Mouse (Mus musculus) heart, embryonic 10.5 days (tissue): Measurements from ENCODE around the gene Exoc3l. TPM values are rescaled to one million over a fixed set of nuclear protein-coding genes. Genes with fewer than 3 reads are reported as not detected.

ENCODE experiments used
- DNase-seq: peaks from one replicate; pipeline ENCODE4 v3.0.0-alpha.2; 2017; ENCODE audit warnings: low spot score
- H3K27ac ChIP-seq: fragments of 300-500 bp; sonication (generic); 2 replicates; pipeline ENCODE4 v1.5.1; 2016; ENCODE audit warnings: mild to moderate bottlenecking
- H3K27me3 ChIP-seq: fragments of 300-500 bp; sonication (generic); 2 replicates; pipeline ENCODE4 v1.6.1; 2016; ENCODE audit warnings: mild to moderate bottlenecking; ENCODE audit not compliant: poor library complexity, insufficient read depth, severe bottlenecking
- H3K36me3 ChIP-seq: fragments of 300-500 bp; sonication (generic); 2 replicates; pipeline ENCODE4 v1.6.1; 2016; ENCODE audit warnings: mild to moderate bottlenecking, moderate library complexity
- H3K4me1 ChIP-seq: fragments of 300-500 bp; sonication (generic); 2 replicates; pipeline ENCODE4 v1.6.1; 2016; ENCODE audit warnings: mild to moderate bottlenecking
- H3K4me3 ChIP-seq: fragments of 300-500 bp; sonication (generic); 2 replicates; pipeline ENCODE4 v1.5.1; 2016; ENCODE audit warnings: mild to moderate bottlenecking, moderate library complexity
- H3K9me3 ChIP-seq: fragments of 300-500 bp; sonication (generic); 2 replicates; pipeline ENCODE4 v1.6.1; 2016; ENCODE audit warnings: mild to moderate bottlenecking, moderate library complexity
- WGBS: fragments of 180-500 bp; shearing (Covaris S2); methylation state at CpG from one replicate; pipeline ENCODE4 v1.1.7; 2016; 5-methylcytosine and 5-hydroxymethylcytosine counted together
- polyA plus RNA-seq: library from polyadenylated mRNA; unstranded; fragments of >200 nt; fragmentation: Nextera tagmentation; extraction: Ambion mirVana; gene quantifications from 2 replicates; pipeline ENCODE4 v1.2.1, GENCODE M21; 2016

The Exoc3l gene
- polyA plus RNA-seq, 1 experiment from 2014 or later: 16.7 TPM

- H3K9me3 ChIP-seq: no peaks in the 10 kb centered on the region
- H3K27me3 ChIP-seq: no peaks in the 10 kb centered on the region
- peaks cover 79% of the 10 kb centered on the region for H3K36me3 ChIP-seq
- DNase-seq: no peak
- H3K27ac ChIP-seq: no peak overlapping the region
- no peak overlapping the region for H3K4me3 ChIP-seq
- 77% methylated on average over 15 of the region's 15 CpGs for WGBS
- peaks cover 42% of the 10 kb centered on the region for H3K4me1 ChIP-seq
Observed at GRCm38 (mm10) chr8:105309142-105309847, 13.4 kb upstream of the Exoc3l start.

GRCm38 (mm10) chr8:105308428-105308827 lies 12.5 kb upstream of the Exoc3l start:
- Histone ChIP-seq H3K36me3 (peaks cover 80% of the 10 kb centered on the region), H3K27me3 (no peaks in the 10 kb centered on the region), H3K4me1 (peaks cover 42% of the 10 kb centered on the region), H3K9me3 (no peaks in the 10 kb centered on the region), H3K27ac (no peak overlapping the region), H3K4me3 (no peak overlapping the region)
- WGBS: 91% methylated on average over 10 of the region's 10 CpGs
- no peak for DNase-seq

GRCm38 (mm10) chr8:105307670-105308069 lies 11.8 kb upstream of the Exoc3l start:
- no peak for DNase-seq
- Histone ChIP-seq H3K4me3 (no peak overlapping the region), H3K4me1 (peaks cover 42% of the 10 kb centered on the region), H3K27me3 (no peaks in the 10 kb centered on the region), H3K27ac (no peak overlapping the region), H3K9me3 (no peaks in the 10 kb centered on the region), H3K36me3 (peaks cover 79% of the 10 kb centered on the region)
- 93% methylated on average over 13 of the region's 13 CpGs for WGBS

DNA sequence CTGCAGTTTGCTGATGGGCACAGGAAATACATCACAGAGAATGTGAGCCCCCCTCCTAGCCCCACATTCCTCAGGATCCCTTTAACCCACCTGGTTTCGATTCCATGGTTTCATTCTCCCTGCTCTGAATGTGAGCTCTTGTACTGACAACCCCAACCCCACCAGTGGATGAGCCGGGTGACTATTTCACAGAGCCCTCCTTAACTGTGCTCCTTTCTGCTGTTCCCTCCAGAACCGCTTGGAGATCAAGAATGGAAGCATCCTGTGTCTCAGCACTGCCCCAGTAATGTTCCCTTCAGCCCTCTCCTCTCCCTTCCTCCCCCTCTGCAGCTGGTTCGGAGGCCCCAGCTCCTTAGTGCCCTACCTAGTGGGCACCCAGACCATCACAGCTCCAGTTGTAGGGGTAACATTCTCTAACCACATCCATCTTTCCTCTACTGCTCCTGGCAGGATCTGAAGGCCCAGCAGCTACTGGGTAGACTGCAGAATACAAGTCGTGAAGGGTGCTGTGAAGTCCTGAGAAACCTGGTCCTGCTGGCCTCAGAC lies 10.3 kb upstream of the Exoc3l start:
- Histone ChIP-seq H3K27ac (peak overlapping the region; percentile 88), H3K27me3 (no peaks in the 10 kb centered on the region), H3K4me3 (peak overlapping the region; percentile 61), H3K9me3 (no peaks in the 10 kb centered on the region), H3K4me1 (peaks cover 42% of the 10 kb centered on the region), H3K36me3 (peaks cover 78% of the 10 kb centered on the region)
- no peak for DNase-seq
- 48% methylated on average over 5 of the region's 5 CpGs for WGBS

- WGBS: 6% methylated on average over 26 of the region's 30 CpGs
- H3K9me3 ChIP-seq: no peaks in the 10 kb centered on the region
- H3K27me3 ChIP-seq: no peaks in the 10 kb centered on the region
Observed at GRCm38 (mm10) chr8:105305211-105306145, 9.6 kb upstream of the Exoc3l start, which contains the start of gene Elmo3. Elmo3 (plus strand) TSS chr8:105305601.

DNA sequence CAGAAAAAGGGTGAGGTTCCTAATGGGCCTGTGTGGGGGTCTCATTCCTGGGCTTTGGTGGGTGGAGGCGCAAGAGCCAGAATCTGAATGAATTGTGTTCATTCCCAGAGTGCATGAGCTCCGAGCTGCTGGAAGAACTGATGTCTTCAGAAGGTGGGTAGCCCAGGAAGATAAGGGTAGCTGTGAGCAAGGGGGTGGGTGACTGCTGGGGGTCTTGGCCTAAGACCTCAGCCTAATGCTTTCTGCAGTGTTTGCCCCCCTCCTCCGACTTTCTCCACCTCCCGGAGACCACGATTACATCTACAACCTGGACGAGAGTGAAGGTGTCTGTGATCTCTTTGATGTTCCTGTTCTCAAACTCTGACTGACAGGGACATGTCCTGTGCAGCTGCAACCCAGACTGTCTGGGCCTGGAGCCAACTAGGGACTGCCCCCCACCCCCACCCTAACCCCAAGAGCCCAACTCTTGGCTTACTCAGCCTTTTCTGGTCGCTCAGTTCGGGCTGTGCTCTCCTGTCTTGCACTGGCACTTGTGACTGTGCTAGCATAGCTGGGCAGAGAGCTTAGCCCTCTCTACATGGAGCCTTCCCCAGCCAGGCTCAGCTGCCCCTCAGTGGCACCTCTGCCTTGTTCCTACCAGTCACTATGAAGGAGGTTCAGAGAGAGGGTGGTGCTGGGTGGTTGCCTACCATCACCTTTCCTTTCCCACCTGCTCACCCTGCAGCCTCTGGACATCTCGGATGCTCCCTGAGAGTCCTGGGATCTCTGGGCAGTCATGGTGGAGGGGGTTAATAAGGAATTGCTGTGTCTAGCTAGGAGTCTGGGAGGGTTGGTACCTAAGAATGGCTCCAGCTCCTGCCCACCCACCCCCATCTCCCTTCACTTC lies 8.7 kb upstream of the Exoc3l start:
- peak overlapping the region; percentile 13; the same call in 1 of the 2 replicates for H3K4me3 ChIP-seq
- no peaks in the 10 kb centered on the region for H3K9me3 ChIP-seq
- H3K27me3 ChIP-seq: no peaks in the 10 kb centered on the region
- peaks cover 48% of the 10 kb centered on the region for H3K4me1 ChIP-seq
- 62% methylated on average over 9 of the region's 9 CpGs for WGBS
- peak overlapping the region; percentile 56; the same call in 1 of the 2 replicates for H3K27ac ChIP-seq
- H3K36me3 ChIP-seq: peaks cover 81% of the 10 kb centered on the region
- no peak for DNase-seq

More at GRCm38 (mm10) chr8:105305211-105306145, 9.6 kb upstream of the Exoc3l start, which contains the start of gene Elmo3:
- Histone ChIP-seq H3K4me1 (peaks cover 42% of the 10 kb centered on the region), H3K36me3 (peaks cover 81% of the 10 kb centered on the region), H3K4me3 (peak within 1 kb of the TSS; percentile 61), H3K27ac (peak within 1 kb of the TSS; percentile 88)
- peak; percentile 87 for DNase-seq

GRCm38 (mm10) chr8:105303874-105304273 lies 8.0 kb upstream of the Exoc3l start:
- Histone ChIP-seq H3K9me3 (no peaks in the 10 kb centered on the region), H3K4me1 (peaks cover 47% of the 10 kb centered on the region), H3K36me3 (peaks cover 78% of the 10 kb centered on the region), H3K27ac (peak overlapping the region; percentile 56; the same call in 1 of the 2 replicates), H3K4me3 (no peak overlapping the region), H3K27me3 (no peaks in the 10 kb centered on the region)
- 78% methylated on average over 9 of the region's 9 CpGs for WGBS
- no peak for DNase-seq

DNA sequence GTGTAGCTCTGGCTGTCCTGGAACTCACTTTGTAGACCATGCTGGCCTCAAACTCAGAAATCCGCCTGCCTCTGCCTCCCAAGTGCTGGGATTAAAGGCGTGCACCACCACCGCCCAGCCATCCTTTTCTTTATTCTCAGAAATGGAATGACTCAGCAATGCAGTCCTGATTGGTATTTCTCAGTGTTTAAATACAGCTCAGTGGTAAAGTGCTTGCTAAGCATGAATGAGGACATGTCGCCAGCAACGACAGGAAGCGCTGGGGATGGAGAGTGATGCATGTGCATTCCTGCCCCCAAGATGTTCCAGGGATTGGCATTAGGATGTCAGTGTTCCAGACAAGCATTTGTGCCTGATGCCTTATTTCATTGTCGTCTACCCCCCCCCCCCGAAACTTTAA lies 7.5 kb upstream of the Exoc3l start:
- no peak overlapping the region for H3K4me3 ChIP-seq
- no peaks in the 10 kb centered on the region for H3K27me3 ChIP-seq
- no peak overlapping the region for H3K27ac ChIP-seq
- H3K9me3 ChIP-seq: no peaks in the 10 kb centered on the region
- no peak for DNase-seq
- peaks cover 52% of the 10 kb centered on the region for H3K4me1 ChIP-seq
- 90% methylated on average over 8 of the region's 8 CpGs for WGBS
- H3K36me3 ChIP-seq: peaks cover 78% of the 10 kb centered on the region

- no peak for DNase-seq
- H3K36me3 ChIP-seq: peaks cover 62% of the 10 kb centered on the region
- peaks cover 11% of the 10 kb centered on the region for H3K27me3 ChIP-seq
- peak overlapping the region; percentile 0; the same call in 1 of the 2 replicates for H3K4me3 ChIP-seq
- no peak overlapping the region for H3K27ac ChIP-seq
- H3K9me3 ChIP-seq: no peaks in the 10 kb centered on the region
- peaks cover 50% of the 10 kb centered on the region for H3K4me1 ChIP-seq
- WGBS: 86% methylated on average over 8 of the region's 8 CpGs
Observed at GRCm38 (mm10) chr8:105299962-105300361, 4.1 kb upstream of the Exoc3l start.

GRCm38 (mm10) chr8:105298351-105299252 lies 2.7 kb upstream of the Exoc3l start:
- peaks cover 39% of the 10 kb centered on the region for H3K4me1 ChIP-seq
- H3K27me3 ChIP-seq: peaks cover 19% of the 10 kb centered on the region
- peak overlapping the region; percentile 90 for H3K27ac ChIP-seq
- H3K4me3 ChIP-seq: peak overlapping the region; percentile 78
- 53% methylated on average over 18 of the region's 18 CpGs for WGBS
- H3K36me3 ChIP-seq: peaks cover 49% of the 10 kb centered on the region
- DNase-seq: peak; percentile 75
- H3K9me3 ChIP-seq: no peaks in the 10 kb centered on the region

DNA sequence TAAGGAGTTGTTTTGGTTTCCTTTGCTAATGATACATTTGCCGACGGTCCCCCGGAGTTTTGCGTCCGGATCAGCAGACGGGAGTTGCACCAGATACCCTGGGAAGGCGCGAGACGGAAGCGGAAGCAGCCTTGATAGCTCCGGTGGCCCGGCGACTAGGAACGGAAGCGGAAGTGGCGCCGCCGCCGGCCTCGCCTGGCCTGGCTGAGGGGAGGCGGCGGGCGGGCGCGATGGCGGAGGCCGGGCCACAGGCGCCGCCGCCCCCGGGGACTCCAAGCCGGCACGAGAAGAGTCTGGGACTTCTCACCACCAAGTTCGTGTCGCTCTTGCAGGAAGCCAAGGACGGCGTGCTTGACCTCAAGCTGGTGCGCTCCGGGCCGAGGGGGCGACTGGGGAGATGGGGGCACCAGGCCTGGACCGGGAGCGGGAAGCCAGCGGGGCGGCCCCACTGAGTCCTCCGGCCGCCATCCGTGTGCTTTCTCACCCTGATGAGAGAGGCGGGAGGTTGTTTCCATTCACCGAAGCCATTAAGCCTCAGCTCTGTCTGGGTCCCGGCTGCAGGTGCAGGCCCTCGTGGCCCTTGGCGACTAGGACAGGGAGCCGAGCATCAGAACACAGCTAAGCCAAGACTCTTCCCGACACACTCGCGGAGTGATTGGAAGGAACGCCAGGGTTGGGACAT lies 1.8 kb upstream of the Exoc3l start, which contains the start of gene E2f4:
E2f4 (plus strand) TSS at position 153 of the 682 bp plus-strand sequence.
- H3K27ac ChIP-seq: peak within 1 kb of the TSS; percentile 90
- peaks cover 41% of the 10 kb centered on the region for H3K4me1 ChIP-seq
- peak within 1 kb of the TSS; percentile 78 for H3K4me3 ChIP-seq
- H3K36me3 ChIP-seq: peaks cover 40% of the 10 kb centered on the region
- H3K27me3 ChIP-seq: peaks cover 28% of the 10 kb centered on the region
- H3K9me3 ChIP-seq: no peaks in the 10 kb centered on the region
- peak; percentile 97 for DNase-seq
- under 1% methylated on average over 58 of the region's 58 CpGs for WGBS
